Mouse (Mus musculus) gastrocnemius, adult 2 months (tissue): Measurements from ENCODE around the gene Rnaseh2b. TPM values are rescaled to one million over a fixed set of nuclear protein-coding genes. Genes with fewer than 3 reads are reported as not detected.

Experiments
- DNase-seq: peaks from one replicate; pipeline ENCODE4 v3.0.0; 2022
- H3K27ac ChIP-seq: fragments of 200-600 bp; 2 replicates; pipeline ENCODE4 v1.8.1; 2022; ENCODE audit warnings: mild to moderate bottlenecking
- H3K4me3 ChIP-seq: fragments of 200-600 bp; 2 replicates; pipeline ENCODE4 v1.8.1; 2022; ENCODE audit warnings: mild to moderate bottlenecking, moderate library complexity
- CTCF ChIP-seq: fragments of 200-600 bp; IDR thresholded peaks from 2 replicates; pipeline ENCODE4 v1.8.1; 2022; ENCODE audit warnings: antibody characterized with exemption, mild to moderate bottlenecking, moderate library complexity
- intact Hi-C: fragments of 180-260 bp; cut with DNase I; formaldehyde crosslinking; loops from one replicate; pipeline ENCODE4 v1.15.1; 2025
- total RNA-seq, 2 experiments: library from RNA; stranded (reverse); gene quantifications; 2 replicates each; pipeline ENCODE4 v1.2.3; 2021

The Rnaseh2b gene
- total RNA-seq, 2 experiments from 2014 or later = 4.2 to 6.4 TPM

- H3K27ac ChIP-seq = no peak overlapping the region
- no peak for DNase-seq
- no peak overlapping the region for H3K4me3 ChIP-seq
- TF ChIP-seq CTCF = no peak
- intact Hi-C loops = no loop called here
Observed at GRCm38 (mm10) chr14:62324943-62325342, 32.6 kb downstream of the Rnaseh2b start.

- no peak for TF ChIP-seq CTCF
- DNase-seq = no peak
- Histone ChIP-seq H3K4me3 (no peak overlapping the region), H3K27ac (no peak overlapping the region)
- intact Hi-C loops = no loop called here
Observed at GRCm38 (mm10) chr14:62326026-62326425, 33.6 kb downstream of the Rnaseh2b start.

- TF ChIP-seq CTCF = no peak
- intact Hi-C loops = no loop called here
- Histone ChIP-seq H3K4me3 (no peak overlapping the region), H3K27ac (no peak overlapping the region)
- no peak for DNase-seq
Observed at GRCm38 (mm10) chr14:62327171-62327570, 34.8 kb downstream of the Rnaseh2b start.

- intact Hi-C loops = no loop called here
- DNase-seq = no peak
- TF ChIP-seq CTCF = no peak
- Histone ChIP-seq H3K27ac (no peak overlapping the region), H3K4me3 (no peak overlapping the region)
Observed at GRCm38 (mm10) chr14:62328606-62329005, 36.2 kb downstream of the Rnaseh2b start.

GRCm38 (mm10) chr14:62329631-62330030 is 37.2 kb downstream of the Rnaseh2b start:
- H3K4me3 ChIP-seq = no peak overlapping the region
- no peak overlapping the region for H3K27ac ChIP-seq
- DNase-seq = no peak
- intact Hi-C loops = loop anchor here (5.0 to 10.0 kb wide), 2 partner anchors 128 to 755 kb away; partner anchors contain the start of gene Gucy1b2
- no peak for TF ChIP-seq CTCF

GRCm38 (mm10) chr14:62331457-62331856 is 39.1 kb downstream of the Rnaseh2b start:
- Histone ChIP-seq H3K4me3 (peak overlapping the region; percentile 82), H3K27ac (peak overlapping the region; percentile 90; the same call in 1 of the 2 replicates)
- no peak for DNase-seq
- intact Hi-C loops = loop anchor here (5.0 to 10.0 kb wide), 2 partner anchors 126 to 757 kb away; partner anchors contain the start of gene Gucy1b2
- no peak for TF ChIP-seq CTCF

GRCm38 (mm10) chr14:62331866-62332619 is 39.7 kb downstream of the Rnaseh2b start:
- TF ChIP-seq CTCF = 0 out of 2 replicates have a peak, but pooled peaks have one; percentile 6
- peak overlapping the region; percentile 90 for H3K27ac ChIP-seq
- intact Hi-C loops = loop anchor here (5.0 to 10.0 kb wide), 2 partner anchors 125 to 757 kb away; partner anchors contain the start of gene Gucy1b2
- peak; percentile 94 for DNase-seq
- H3K4me3 ChIP-seq = peak overlapping the region; percentile 82

GRCm38 (mm10) chr14:62333909-62334687 is 41.7 kb downstream of the Rnaseh2b start:
- no peak overlapping the region for H3K4me3 ChIP-seq
- H3K27ac ChIP-seq = no peak overlapping the region
- peak; percentile 17; the same call in 1 of the 2 replicates for TF ChIP-seq CTCF
- no peak for DNase-seq
- intact Hi-C loops = loop anchor here (5.0 to 10.0 kb wide), 2 partner anchors 123 to 759 kb away; partner anchors contain the start of gene Gucy1b2

GRCm38 (mm10) chr14:62339196-62339595 is 46.8 kb downstream of the Rnaseh2b start:
- Histone ChIP-seq H3K27ac (no peak overlapping the region), H3K4me3 (no peak overlapping the region)
- intact Hi-C loops = loop anchor here (10.0 kb wide), 1 partner anchor 764 kb away; no protein-coding TSS in a partner anchor
- no peak for DNase-seq
- no peak for TF ChIP-seq CTCF

- DNase-seq = no peak
- no peak for TF ChIP-seq CTCF
- intact Hi-C loops = no loop called here
- peak overlapping the region; percentile 38; the same call in 1 of the 2 replicates for H3K4me3 ChIP-seq
- peak overlapping the region; percentile 58 for H3K27ac ChIP-seq
Observed at GRCm38 (mm10) chr14:62341887-62342642, 49.7 kb downstream of the Rnaseh2b start.

- peak overlapping the region; percentile 38; the same call in 1 of the 2 replicates for H3K4me3 ChIP-seq
- TF ChIP-seq CTCF = no peak
- peak; percentile 37 for DNase-seq
- intact Hi-C loops = no loop called here
- H3K27ac ChIP-seq = peak overlapping the region; percentile 58
Observed at GRCm38 (mm10) chr14:62342643-62343144, 50.3 kb downstream of the Rnaseh2b start.

- TF ChIP-seq CTCF = no peak
- no peak for DNase-seq
- Histone ChIP-seq H3K4me3 (peak overlapping the region; percentile 63), H3K27ac (peak overlapping the region; percentile 65)
- intact Hi-C loops = no loop called here
Observed at GRCm38 (mm10) chr14:62346570-62346969, 54.2 kb downstream of the Rnaseh2b start.
